Mouse (Mus musculus): ENCODE data around the gene Kcnj8.

Gene Kcnj8

GRCm38 (mm10) chr6:142571055-142571618 is at the start of gene Kcnj8:
TSS of gene Kcnj8 (minus strand) at chr6:142571614.
- ATAC-seq (ENCODE audit: low TSS enrichment) = peak; percentile 82

GRCm38 (mm10) chr6:142616659-142617058 is 45.2 kb upstream of the Kcnj8 start:
- no peak for ATAC-seq (ENCODE audit: low TSS enrichment)

- no peak for ATAC-seq (ENCODE audit: low TSS enrichment)
Measured at GRCm38 (mm10) chr6:142614324-142614723, 42.9 kb upstream of the Kcnj8 start.

GRCm38 (mm10) chr6:142612366-142612765 is 41.0 kb upstream of the Kcnj8 start:
- no peak for ATAC-seq (ENCODE audit: low TSS enrichment)

GRCm38 (mm10) chr6:142609401-142610373 is 38.3 kb upstream of the Kcnj8 start:
- no peak for ATAC-seq (ENCODE audit: low TSS enrichment)

- no peak for ATAC-seq (ENCODE audit: low TSS enrichment)
Measured at GRCm38 (mm10) chr6:142607080-142607479, 35.7 kb upstream of the Kcnj8 start.

- no peak for ATAC-seq (ENCODE audit: low TSS enrichment)
Measured at GRCm38 (mm10) chr6:142602772-142603171, 31.4 kb upstream of the Kcnj8 start.

- ATAC-seq (ENCODE audit: low TSS enrichment) = no peak
Measured at GRCm38 (mm10) chr6:142578831-142579230, 7.4 kb upstream of the Kcnj8 start.

GRCm38 (mm10) chr6:142577801-142578200 is 6.4 kb upstream of the Kcnj8 start:
- no peak for ATAC-seq (ENCODE audit: low TSS enrichment)

GRCm38 (mm10) chr6:142572876-142573275 is 1.5 kb upstream of the Kcnj8 start:
- no peak for ATAC-seq (ENCODE audit: low TSS enrichment)

GRCm38 (mm10) chr6:142571629-142572360 is 381 bp upstream of the Kcnj8 start:
- no peak for ATAC-seq (ENCODE audit: low TSS enrichment)

GRCm38 (mm10) chr6:142570046-142570770 is 1.2 kb downstream of the Kcnj8 start:
- ATAC-seq (ENCODE audit: low TSS enrichment) = 0 out of 2 replicates have a peak, but pooled peaks have one; percentile 45

GRCm38 (mm10) chr6:142568713-142569357 is 2.6 kb downstream of the Kcnj8 start:
- ATAC-seq (ENCODE audit: low TSS enrichment) = no peak

- no peak for ATAC-seq (ENCODE audit: low TSS enrichment)
Measured at GRCm38 (mm10) chr6:142567452-142567851, 4.0 kb downstream of the Kcnj8 start.

- no peak for ATAC-seq (ENCODE audit: low TSS enrichment)
Measured at GRCm38 (mm10) chr6:142564746-142565145, 6.7 kb downstream of the Kcnj8 start.

- ATAC-seq (ENCODE audit: low TSS enrichment) = no peak
Measured at GRCm38 (mm10) chr6:142561151-142561550, 10.3 kb downstream of the Kcnj8 start.

- no peak for ATAC-seq (ENCODE audit: low TSS enrichment)
Measured at GRCm38 (mm10) chr6:142558772-142559679, 12.4 kb downstream of the Kcnj8 start.

- peak; percentile 79; the same call in 1 of the 2 replicates for ATAC-seq (ENCODE audit: low TSS enrichment)
Measured at GRCm38 (mm10) chr6:142558076-142558475, 13.3 kb downstream of the Kcnj8 start.

GRCm38 (mm10) chr6:142555988-142556387 is 15.4 kb downstream of the Kcnj8 start:
- no peak for ATAC-seq (ENCODE audit: low TSS enrichment)

GRCm38 (mm10) chr6:142551482-142551881 is 19.9 kb downstream of the Kcnj8 start:
- no peak for ATAC-seq (ENCODE audit: low TSS enrichment)
